Mouse (Mus musculus) cortical plate, adult 2 months (tissue): ENCODE results near the gene Nrip2.

Experiments
- CTCF ChIP-seq: fragments of 200-500 bp; IDR thresholded peaks from 2 replicates; pipeline ENCODE4 v1.5.1; 2011; ENCODE audit warnings: mild to moderate bottlenecking, control low read depth, low read length; ENCODE audit not compliant: insufficient read depth; ENCODE audit errors: extremely low read depth
- POLR2A ChIP-seq: fragments of 200-500 bp; IDR thresholded peaks from 2 replicates; pipeline ENCODE4 v1.6.1; 2011; ENCODE audit warnings: mild to moderate bottlenecking, low read length, control low read depth; ENCODE audit not compliant: insufficient read depth; ENCODE audit errors: extremely low read depth

- TF ChIP-seq POLR2A (no peak), CTCF (no peak)
Observed at GRCm38 (mm10) chr6:128410305-128410704, 11.2 kb downstream of the Nrip2 start.
